Mouse (Mus musculus) stomach, embryonic 16.5 days (tissue): Measurements from ENCODE around the gene Slc17a4. TPM values are rescaled to one million over a fixed set of nuclear protein-coding genes. Genes with fewer than 3 reads are reported as not detected.

Source experiments
- ATAC-seq: fragments of 200-750 bp; cut with Nextera tagmentation; 2 replicates; pipeline ENCODE4 v1.8.0; 2017; ENCODE audit warnings: moderate number of reproducible peaks, moderate TSS enrichment; ENCODE audit not compliant: insufficient read depth, low FRiP score
- H3K27ac ChIP-seq: fragments of 300-500 bp; sonication (generic); 2 replicates; pipeline ENCODE4 v1.5.1; 2014; ENCODE audit warnings: low read length
- H3K27me3 ChIP-seq: fragments of 300-500 bp; sonication (generic); 2 replicates; pipeline ENCODE4 v1.6.1; 2014; ENCODE audit warnings: low read length, control low read depth, mixed read lengths; ENCODE audit not compliant: control insufficient read depth, insufficient read depth
- H3K36me3 ChIP-seq: fragments of 300-500 bp; sonication (generic); 2 replicates; pipeline ENCODE4 v1.6.1; 2014; ENCODE audit warnings: low read length; ENCODE audit not compliant: control insufficient read depth, insufficient read depth
- H3K4me1 ChIP-seq: fragments of 300-500 bp; sonication (generic); 2 replicates; pipeline ENCODE4 v1.6.1; 2014; ENCODE audit warnings: low read length, control low read depth, mixed read lengths; ENCODE audit not compliant: control insufficient read depth, insufficient read depth
- H3K4me2 ChIP-seq: fragments of 300-500 bp; sonication (generic); 2 replicates; pipeline ENCODE4 v1.6.1; 2014; ENCODE audit warnings: low read depth, low read length, mixed read lengths
- H3K4me3 ChIP-seq: fragments of 300-500 bp; sonication (generic); replicated peaks from 2 replicates; pipeline ENCODE4 v1.5.1; 2014; ENCODE audit warnings: mild to moderate bottlenecking, low read length
- H3K9ac ChIP-seq: fragments of 300-500 bp; sonication (generic); 2 replicates; pipeline ENCODE4 v1.6.1; 2014; ENCODE audit warnings: low read length
- H3K9me3 ChIP-seq: fragments of 300-500 bp; sonication (generic); replicated peaks from 2 replicates; pipeline ENCODE4 v1.6.1; 2016; ENCODE audit warnings: low read length, control low read depth; ENCODE audit not compliant: control insufficient read depth
- WGBS: fragments of 180-500 bp; shearing (Covaris S2); extraction: QIAGEN DNeasy Blood & Tissue Kit; methylation state at CpG from one replicate; pipeline ENCODE4 v1.1.7; 2014; 5-methylcytosine and 5-hydroxymethylcytosine counted together
- microRNA-seq: library from miRNA; unstranded; fragments of <30 nt; microRNA quantifications from one replicate; pipeline ENCODE4, GENCODE M21; 2016
- polyA plus RNA-seq: library from polyadenylated mRNA; unstranded; fragments of >200 nt; fragmentation: Nextera tagmentation; extraction: Ambion mirVana; gene quantifications from 2 replicates; pipeline ENCODE4 v1.2.1, GENCODE M21; 2015

The Slc17a4 gene
- polyA plus RNA-seq, 1 experiment from 2014 or later, result 2.7 TPM

DNA sequence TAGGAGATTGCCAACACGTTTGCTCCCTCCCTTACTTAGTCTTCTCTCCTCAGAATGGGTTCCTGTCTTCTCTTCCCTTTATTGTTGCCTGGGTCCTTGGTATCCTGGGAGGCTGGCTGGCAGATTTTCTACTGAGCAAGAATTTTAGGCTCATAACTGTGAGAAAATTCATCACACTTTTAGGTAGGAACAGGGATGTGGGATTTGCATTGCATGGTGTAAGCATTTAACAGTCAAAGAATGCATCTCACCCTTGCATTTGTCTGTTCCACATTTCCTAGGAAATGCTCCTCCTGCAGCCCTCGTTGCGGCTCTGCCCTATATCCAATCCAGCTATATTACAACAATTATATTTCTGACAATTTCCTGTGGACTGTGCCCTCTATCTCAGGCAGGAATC, 58.4 kb downstream of the Slc17a4 start:
- H3K9me3 ChIP-seq, result no peaks in the 10 kb centered on the region
- no peaks in the 10 kb centered on the region for H3K4me1 ChIP-seq
- H3K4me2 ChIP-seq, result no peak overlapping the region
- H3K4me3 ChIP-seq, result no peak overlapping the region
- H3K27ac ChIP-seq, result no peak overlapping the region
- no peaks in the 10 kb centered on the region for H3K36me3 ChIP-seq
- H3K9ac ChIP-seq, result no peak overlapping the region
- no peaks in the 10 kb centered on the region for H3K27me3 ChIP-seq
- ATAC-seq, result no peak
- 54% methylated on average over 3 of the region's 3 CpGs for WGBS

DNA sequence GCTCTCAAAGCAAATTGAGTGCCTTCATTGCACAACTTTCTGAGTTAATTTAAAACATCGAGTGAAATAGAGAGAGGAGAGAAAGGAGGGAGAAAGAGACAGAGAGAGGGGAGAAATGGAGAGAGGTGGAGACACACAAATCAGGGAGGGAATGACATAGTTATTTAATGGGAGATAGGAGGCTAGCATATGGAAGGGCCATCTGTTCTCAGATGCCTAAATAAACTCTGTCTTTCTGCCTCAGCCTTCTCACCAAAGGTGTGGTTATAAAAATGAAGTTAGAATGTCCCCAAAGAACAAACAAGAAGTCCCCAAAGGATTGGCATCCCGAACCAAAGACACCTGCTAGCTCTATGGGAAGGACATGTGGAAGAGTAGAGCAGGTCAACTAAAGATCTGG, 65.5 kb downstream of the Slc17a4 start:
- WGBS, result 81% methylated on average over 2 of the region's 2 CpGs
- H3K36me3 ChIP-seq, result no peaks in the 10 kb centered on the region
- ATAC-seq, result no peak

More for the DNA sequence above, 65.5 kb downstream of the Slc17a4 start:
- Histone ChIP-seq H3K27ac (no peak overlapping the region), H3K4me1 (no peaks in the 10 kb centered on the region), H3K9me3 (no peaks in the 10 kb centered on the region), H3K4me3 (no peak overlapping the region), H3K4me2 (no peak overlapping the region), H3K27me3 (no peaks in the 10 kb centered on the region), H3K9ac (no peak overlapping the region)

Small RNA genes within 50 kb of the gene (microRNA-seq; reads per million reads assigned to microRNA genes)
- gene Gm44344, result not detected

Other genes with a start within 250 kb of the Slc17a4 start
- gene Hist1h2ac, start 231.1 kb downstream of the Slc17a4 start, polyA plus RNA-seq, result 1.7 TPM in 2 replicates
- 101 and 102 TPM in 2 replicates for gene Hist1h2bc, start 230.8 kb downstream of the Slc17a4 start, polyA plus RNA-seq
- gene Hist1h1t, start 219.2 kb downstream of the Slc17a4 start, polyA plus RNA-seq, result 0.14 TPM in 1 of 2 replicates, not detected in the other
- gene Hist1h4c, start 216.6 kb downstream of the Slc17a4 start, polyA plus RNA-seq, result 4.5 and 4.8 TPM in 2 replicates
- gene Hfe, start 204.2 kb downstream of the Slc17a4 start, polyA plus RNA-seq, result 8.8 and 9.6 TPM in 2 replicates
- 53.4 and 58.0 TPM in 2 replicates for gene Hist1h1c, start 176.2 kb downstream of the Slc17a4 start, polyA plus RNA-seq
- 3.1 and 3.7 TPM in 2 replicates for gene Hist1h3c, start 169.4 kb downstream of the Slc17a4 start, polyA plus RNA-seq
- gene Hist1h2bb, start 168.3 kb downstream of the Slc17a4 start, polyA plus RNA-seq, result 1.00 and 2.9 TPM in 2 replicates
- gene Hist1h2ab, start 163.9 kb downstream of the Slc17a4 start, polyA plus RNA-seq, result 16.2 and 26.2 TPM in 2 replicates
- gene Hist1h3b, start 162.7 kb downstream of the Slc17a4 start, polyA plus RNA-seq, result 7.0 and 7.5 TPM in 2 replicates
- gene Hist1h4b, start 158.0 kb downstream of the Slc17a4 start, polyA plus RNA-seq, result 1.2 and 3.7 TPM in 2 replicates
- gene Hist1h4a, start 153.8 kb downstream of the Slc17a4 start, polyA plus RNA-seq, result 0.28 and 1.5 TPM in 2 replicates
- 2.0 and 3.5 TPM in 2 replicates for gene Hist1h3a, start 152.6 kb downstream of the Slc17a4 start, polyA plus RNA-seq
- 1.3 TPM in 2 replicates for gene Hist1h1a, start 151.3 kb downstream of the Slc17a4 start, polyA plus RNA-seq
- not detected in 2 replicates for gene Trim38, start 145.1 kb downstream of the Slc17a4 start, polyA plus RNA-seq
- 0.06 and 0.11 TPM in 2 replicates for gene Slc17a2, start 108.0 kb downstream of the Slc17a4 start, polyA plus RNA-seq
- 0.27 and 0.41 TPM in 2 replicates for gene Slc17a3, start 75.6 kb downstream of the Slc17a4 start, polyA plus RNA-seq
- gene Slc17a1, start 47.3 kb downstream of the Slc17a4 start, polyA plus RNA-seq, result 0.22 TPM in 1 of 2 replicates, not detected in the other
- gene Hist1h2ba, start 19.1 kb upstream of the Slc17a4 start, polyA plus RNA-seq, result not detected in 2 replicates
- not detected in 2 replicates for gene Hist1h2aa, start 19.5 kb upstream of the Slc17a4 start, polyA plus RNA-seq
- 4.9 and 6.1 TPM in 2 replicates for gene Scgn, start 76.2 kb upstream of the Slc17a4 start, polyA plus RNA-seq